Mouse (Mus musculus) MEL (cell line): ENCODE data around the gene Sat2.

Experiments
- POLR2AphosphoS2 ChIP-seq: IDR thresholded peaks from 2 replicates; pipeline ENCODE4 v1.6.1; 2011; ENCODE audit warnings: low read length, improper control_type of control experiment
- RCOR1 ChIP-seq: IDR thresholded peaks from 2 replicates; pipeline ENCODE4 v1.6.1; 2012; ENCODE audit warnings: low read depth, mild to moderate bottlenecking, inconsistent platforms, low read length, improper control_type of control experiment
- ZKSCAN1 ChIP-seq: IDR thresholded peaks from 2 replicates; pipeline ENCODE4 v1.6.1; 2012; ENCODE audit warnings: low read depth, mild to moderate bottlenecking, inconsistent platforms, low read length, improper control_type of control experiment, moderate library complexity

GRCm38 (mm10) chr11:69601768-69602167 is 20.1 kb upstream of the Sat2 start:
- TF ChIP-seq POLR2AphosphoS2 (no peak), RCOR1 (0 out of 2 replicates have a peak, but pooled peaks have one; percentile 29), ZKSCAN1 (no peak)
